Mouse (Mus musculus) urinary bladder, postnatal 4 days (tissue): ENCODE data around the gene Fndc7.
"Not testable (repeated sequence)": the region's sequence is repeated elsewhere in the genome, so short reads cannot be mapped to it uniquely, and the experiment has no call there.

Source experiments
- DNase-seq, 2 experiments: peaks; one replicate each; pipeline ENCODE4 v3.0.0; 2021 to 2022; ENCODE audit warnings: low spot score in 2 of 2

The Fndc7 gene

DNA sequence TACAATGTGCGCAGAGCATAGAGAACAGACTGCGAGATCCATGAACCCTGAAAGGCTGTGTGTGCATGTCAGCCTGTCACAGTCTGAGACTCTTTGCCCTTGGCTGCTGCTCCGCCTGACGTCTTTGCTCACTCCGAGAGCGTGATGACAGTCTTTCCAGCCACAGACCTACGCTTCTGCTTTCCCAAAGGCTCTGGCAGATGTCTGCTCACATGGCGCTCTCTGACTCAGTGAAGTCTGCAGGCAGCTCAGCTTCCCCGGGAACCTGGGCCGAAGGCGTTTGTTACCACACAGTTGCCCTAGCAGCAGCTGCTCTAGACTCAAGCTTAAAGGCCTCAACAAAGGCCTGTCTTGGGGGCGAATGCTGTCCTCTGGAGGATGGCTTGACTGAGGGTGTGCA is 34.4 kb downstream of the Fndc7 start:
- peak in 1 of 2 experiments; percentile 24 for DNase-seq

DNA sequence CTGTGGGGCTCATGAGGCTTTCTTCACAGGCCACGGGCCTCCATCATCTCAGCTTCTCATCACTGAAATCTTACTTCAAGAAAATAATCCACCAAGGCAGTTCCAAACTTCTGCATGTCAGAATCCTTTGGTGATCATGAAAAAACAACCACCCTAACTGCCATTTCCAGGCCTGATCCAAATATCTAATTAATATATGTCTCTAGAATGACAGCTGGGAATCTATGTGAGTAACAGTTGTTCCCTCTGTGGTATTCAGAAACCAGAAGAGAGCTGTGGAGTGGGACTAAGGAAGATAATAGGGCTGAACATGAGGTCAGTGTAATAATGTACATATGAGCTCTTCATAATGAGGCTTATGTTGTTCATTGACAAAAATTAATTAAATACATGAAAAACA is 36.5 kb downstream of the Fndc7 start:
- no peak for DNase-seq

DNA sequence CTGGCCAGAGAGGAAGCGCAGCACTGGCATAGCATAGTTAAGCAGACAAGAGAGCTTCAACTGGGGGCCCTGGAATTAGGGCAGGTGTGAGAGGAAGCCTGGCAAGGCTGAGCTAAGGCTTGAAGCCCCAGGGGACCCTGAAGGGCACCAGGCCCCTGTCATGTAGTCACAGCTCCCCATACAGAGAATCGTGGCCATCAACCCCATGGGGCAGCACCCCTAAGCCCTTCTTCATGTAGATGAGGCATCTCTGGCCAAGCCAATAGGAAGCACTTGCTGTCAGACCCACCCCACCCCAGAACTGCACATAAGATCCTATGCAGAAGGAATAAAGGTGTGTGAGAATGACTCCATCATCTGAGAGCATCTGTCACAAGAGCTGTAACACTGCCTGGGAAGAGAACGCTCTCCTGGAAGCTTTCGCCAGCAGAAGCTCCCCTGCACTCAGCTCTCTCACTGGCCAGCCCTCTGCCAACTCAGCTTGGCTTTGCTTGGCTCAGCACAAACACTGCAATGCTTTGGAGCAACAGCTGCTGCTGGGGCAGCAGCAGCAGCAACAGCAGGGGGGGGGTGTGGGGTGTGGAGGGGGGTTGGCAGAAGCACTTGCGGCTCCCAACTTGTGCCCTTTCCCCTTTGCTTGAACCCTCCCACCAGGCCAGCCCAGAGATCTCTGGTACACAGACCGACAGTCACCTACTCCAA is 37.7 kb downstream of the Fndc7 start:
- DNase-seq = no peak

- DNase-seq = no peak
These were observed 38.3 kb downstream of the Fndc7 start for GRCm38 (mm10) chr3:108851554-108851953.

GRCm38 (mm10) chr3:108851075-108851474 is 38.7 kb downstream of the Fndc7 start:
- no peak for DNase-seq

GRCm38 (mm10) chr3:108850506-108850905 is 39.3 kb downstream of the Fndc7 start:
- DNase-seq = no peak

- no peak for DNase-seq
These were observed 43.2 kb downstream of the Fndc7 start for GRCm38 (mm10) chr3:108846616-108847015.

DNA sequence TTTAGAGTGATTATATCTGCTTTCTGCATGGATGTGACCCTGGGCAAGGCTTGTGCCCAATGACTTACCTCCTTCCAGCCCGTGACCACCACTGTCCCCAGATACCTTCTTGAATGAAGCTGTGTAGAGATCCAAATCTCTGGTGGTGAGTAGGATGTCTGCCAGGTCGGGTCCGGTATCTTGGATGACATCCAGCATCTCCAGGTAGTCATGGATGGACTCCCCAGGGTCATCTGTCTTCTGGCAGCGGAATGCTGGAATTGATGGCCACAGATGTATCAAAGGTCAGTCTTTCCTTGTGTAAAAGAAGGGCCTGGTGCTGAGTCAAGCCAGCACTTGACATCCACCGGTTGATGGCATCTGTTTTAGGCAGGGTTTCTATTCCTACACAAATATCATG is 45.3 kb downstream of the Fndc7 start:
- DNase-seq = no peak

DNA sequence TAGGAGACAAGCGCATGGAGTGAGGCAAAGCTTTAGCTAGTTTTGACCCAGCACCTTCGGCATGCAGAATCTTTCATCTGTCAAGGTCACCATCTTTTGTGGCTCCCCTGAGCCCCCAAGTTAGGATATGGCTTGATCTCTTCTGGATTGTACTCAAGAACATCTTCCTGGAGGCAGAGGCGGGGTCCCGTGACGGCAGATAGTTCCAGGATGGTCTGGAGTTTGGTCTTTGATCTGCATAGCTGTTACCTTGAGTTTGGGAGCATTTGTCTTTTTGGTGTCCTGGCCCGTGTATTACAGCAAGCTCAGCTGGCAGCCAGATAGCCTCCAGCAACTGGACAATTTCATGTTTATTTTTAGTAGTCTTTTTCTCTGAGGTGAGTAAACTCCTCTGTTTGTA is 45.8 kb downstream of the Fndc7 start:
- no peak for DNase-seq

GRCm38 (mm10) chr3:108840716-108841054 is 49.1 kb downstream of the Fndc7 start:
- no peak for DNase-seq

- peak; percentile 98 to 99 for DNase-seq
These were observed 49.6 kb downstream of the Fndc7 start, which contains the start of gene Stxbp3 for GRCm38 (mm10) chr3:108840000-108840715. Gene Stxbp3, minus strand, starts transcription at chr3:108840526.

GRCm38 (mm10) chr3:108839647-108839999 is 50.2 kb downstream of the Fndc7 start:
- no peak for DNase-seq

DNA sequence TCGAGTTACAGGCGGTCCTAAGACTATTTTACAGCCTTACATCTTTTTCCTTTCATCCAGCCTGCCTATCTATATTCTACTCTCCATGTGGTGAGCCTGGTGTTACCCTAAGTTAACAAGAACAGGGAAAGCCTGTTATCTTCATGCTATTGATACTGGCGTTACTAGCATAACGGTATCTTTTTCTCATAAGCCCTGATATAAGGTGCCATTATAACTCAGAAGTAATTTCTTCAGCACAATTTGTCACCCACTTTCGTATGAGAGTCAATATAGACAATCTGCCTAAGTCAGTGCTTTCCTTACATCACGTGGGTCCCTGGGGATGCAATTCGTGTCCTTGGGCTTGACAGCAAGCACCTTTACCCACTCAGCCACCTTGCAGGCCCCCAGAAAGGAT is 50.8 kb downstream of the Fndc7 start:
- DNase-seq = no peak

DNA sequence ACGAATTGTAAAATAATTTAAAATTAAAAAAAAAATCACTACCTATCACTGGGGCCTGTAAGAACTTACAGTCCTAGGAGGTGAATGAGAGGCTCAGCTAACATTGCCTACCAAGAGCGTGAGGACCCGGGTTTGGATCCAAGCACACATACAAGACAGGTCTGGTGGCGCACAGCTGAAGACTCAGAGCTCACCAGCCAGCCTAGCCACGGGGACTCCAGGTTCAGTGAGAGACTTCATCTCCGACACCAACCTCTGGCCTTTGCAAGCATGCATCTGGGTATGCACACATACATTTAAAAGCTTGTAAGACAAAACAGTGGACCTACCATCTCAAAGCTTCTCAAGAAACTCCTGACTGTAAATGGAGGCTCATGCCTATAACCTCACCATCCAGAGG is 52.9 kb downstream of the Fndc7 start:
- DNase-seq = no peak

GRCm38 (mm10) chr3:108833717-108834116 is 56.1 kb downstream of the Fndc7 start:
- DNase-seq = not testable (repeated sequence)

DNA sequence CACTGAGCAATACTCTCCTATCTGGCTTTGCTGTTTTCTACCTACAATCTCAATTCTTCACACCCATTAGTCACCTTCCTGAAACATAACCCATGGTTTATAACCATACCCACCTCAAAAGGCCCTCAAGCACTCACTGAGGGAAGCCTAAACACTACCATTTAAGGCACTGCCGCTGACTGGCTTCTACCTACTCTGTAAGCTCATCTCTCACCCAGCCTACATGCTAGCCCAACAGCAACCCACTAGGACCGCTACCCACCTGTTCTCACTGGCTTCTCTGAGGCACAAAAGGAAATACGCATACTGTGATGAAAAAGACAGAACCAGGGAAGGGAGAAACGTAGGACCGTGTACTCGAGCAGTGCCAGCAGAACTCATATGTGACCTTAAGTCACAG is 58.1 kb downstream of the Fndc7 start:
- DNase-seq = no peak

DNA sequence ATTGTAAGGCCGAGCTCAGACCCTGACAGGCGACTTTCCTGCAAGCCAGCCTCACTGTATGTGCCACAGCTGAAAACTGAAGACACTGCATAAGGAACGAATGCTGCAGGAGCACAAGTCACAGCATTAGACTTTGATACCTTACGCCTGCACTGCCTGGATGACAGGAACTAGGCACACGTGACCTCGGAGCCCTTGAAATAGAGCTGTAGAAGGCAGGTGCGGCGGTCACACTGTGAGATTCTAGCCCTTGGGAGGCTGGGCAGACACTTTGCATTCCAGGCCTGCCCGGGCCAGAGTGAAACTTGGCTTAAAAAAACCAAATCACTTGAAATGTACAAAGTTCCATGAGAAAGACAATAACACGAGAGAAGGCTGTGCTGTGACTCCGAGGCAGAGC is 59.3 kb downstream of the Fndc7 start:
- no peak for DNase-seq

GRCm38 (mm10) chr3:108815631-108816030 is 74.2 kb downstream of the Fndc7 start:
- no peak for DNase-seq

- DNase-seq = no peak
These were observed 79.0 kb downstream of the Fndc7 start for GRCm38 (mm10) chr3:108810747-108811263.

GRCm38 (mm10) chr3:108805622-108806021 is 84.2 kb downstream of the Fndc7 start:
- DNase-seq = no peak
